Mouse (Mus musculus): Measurements from ENCODE around the gene Cxcr5. TPM values are rescaled to one million over a fixed set of nuclear protein-coding genes. Genes with fewer than 3 reads are reported as not detected.

Gene Cxcr5
- total RNA-seq, 2 experiments from 2014 or later: 0.37 to 2.8 TPM

- DNase-seq: peak; percentile 93 to 97
These were observed 52.0 kb downstream of the Cxcr5 start for GRCm38 (mm10) chr9:44509487-44510354.

GRCm38 (mm10) chr9:44508721-44509486 lies 52.8 kb downstream of the Cxcr5 start:
- peak; percentile 14 to 29 for DNase-seq

GRCm38 (mm10) chr9:44508124-44508619 lies 53.5 kb downstream of the Cxcr5 start:
- peak in 1 of 2 experiments; percentile 10 for DNase-seq

GRCm38 (mm10) chr9:44507345-44507744 lies 54.3 kb downstream of the Cxcr5 start:
- DNase-seq: no peak

GRCm38 (mm10) chr9:44506566-44506965 lies 55.1 kb downstream of the Cxcr5 start:
- peak in 1 of 2 experiments; percentile 14 for DNase-seq

- peak in 1 of 2 experiments; percentile 16 for DNase-seq
These were observed 55.7 kb downstream of the Cxcr5 start for GRCm38 (mm10) chr9:44505824-44506467.

GRCm38 (mm10) chr9:44504893-44505823 lies 56.5 kb downstream of the Cxcr5 start:
- no peak for DNase-seq

- DNase-seq: peak; percentile 80 to 95
These were observed 59.7 kb downstream of the Cxcr5 start for GRCm38 (mm10) chr9:44502006-44502405.

GRCm38 (mm10) chr9:44501206-44501879 lies 60.3 kb downstream of the Cxcr5 start:
- DNase-seq: peak; percentile 12 to 37

- DNase-seq: peak in 1 of 2 experiments; percentile 2
These were observed 61.0 kb downstream of the Cxcr5 start for GRCm38 (mm10) chr9:44500638-44501175.

GRCm38 (mm10) chr9:44500163-44500533 lies 61.5 kb downstream of the Cxcr5 start:
- DNase-seq: peak in 1 of 2 experiments; percentile 50

- DNase-seq: peak; percentile 78 to 82
These were observed 62.1 kb downstream of the Cxcr5 start for GRCm38 (mm10) chr9:44499356-44500162.

GRCm38 (mm10) chr9:44498421-44499355 lies 63.0 kb downstream of the Cxcr5 start:
- peak; percentile 81 to 88 for DNase-seq

GRCm38 (mm10) chr9:44497624-44498377 lies 63.9 kb downstream of the Cxcr5 start:
- peak; percentile 59 to 63 for DNase-seq

- DNase-seq: no peak
These were observed 64.7 kb downstream of the Cxcr5 start for GRCm38 (mm10) chr9:44496803-44497461.

GRCm38 (mm10) chr9:44495810-44496344 lies 65.8 kb downstream of the Cxcr5 start:
- DNase-seq: no peak
